Comparison of ENCODE assay signal across 16 mouse cellular contexts in the genomic region with DNA sequence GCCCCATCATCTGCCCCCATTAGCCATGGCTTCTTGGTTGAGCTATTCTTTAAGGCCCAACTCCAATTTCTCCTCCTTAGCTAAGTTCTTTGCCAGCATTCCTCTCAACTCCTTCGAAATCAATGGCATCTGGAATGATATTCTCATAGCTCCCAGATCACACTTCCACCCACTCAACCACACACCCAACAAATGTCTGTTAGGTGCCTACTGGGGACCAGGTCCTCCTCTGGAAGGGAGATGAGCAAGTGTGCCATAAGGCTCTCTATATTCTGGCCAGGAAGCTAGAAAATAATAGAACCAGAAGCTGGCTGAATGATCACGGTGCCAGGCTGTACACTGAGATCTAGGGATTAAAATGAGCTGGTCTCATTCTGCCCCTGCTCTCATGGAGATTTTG.
A peak's percentile ranks its signal among the peaks of the same experiment; 100 is the strongest.
DNase-seq lines count a peak whose midpoint lies in the region; ATAC-seq and TF ChIP-seq lines count a peak whose summit lies in the region.
"Had no signal": no experiment of that assay in that cellular context is flagged by ENCODE, and none has a peak within 500 bp of the region (broad histone marks: within the 10 kb centered on the region; RNA-seq: fewer than 3 reads in every experiment).

No protein-coding gene starts in this region.

- H3K9ac ChIP-seq in heart, adult 2 months (ENCODE audit: low read depth, low read length) = no peak overlapping the region
- H3K9ac ChIP-seq in lung, embryonic 14.5 days = no peak overlapping the region
- H3K9ac ChIP-seq in intestine, embryonic 15.5 days = no peak overlapping the region
- H3K9ac ChIP-seq in stomach, embryonic 16.5 days (ENCODE audit: low read length) = no peak overlapping the region
- H3K9ac ChIP-seq: embryonic facial prominence, embryonic 12.5 days; hindbrain, embryonic 15.5 days; neural tube, embryonic 13.5 days had no signal

- H3K36me3 ChIP-seq in heart, adult 2 months (ENCODE audit: control insufficient read depth, insufficient read depth, low read length) = no peaks in the 10 kb centered on the region
- no peaks in the 10 kb centered on the region for H3K36me3 ChIP-seq in lung, embryonic 14.5 days (ENCODE audit: insufficient read depth)
- no peaks in the 10 kb centered on the region for H3K36me3 ChIP-seq in intestine, embryonic 15.5 days
- no peaks in the 10 kb centered on the region for H3K36me3 ChIP-seq in stomach, embryonic 16.5 days (ENCODE audit: control insufficient read depth, insufficient read depth, low read length)
- H3K36me3 ChIP-seq: embryonic facial prominence, embryonic 12.5 days; hindbrain, embryonic 15.5 days; neural tube, embryonic 13.5 days had no signal

- no peak for ATAC-seq in lung, embryonic 14.5 days (ENCODE audit: insufficient read depth)
- no peak for ATAC-seq in intestine, embryonic 15.5 days
- no peak for ATAC-seq in stomach, embryonic 16.5 days (ENCODE audit: insufficient read depth, low FRiP score)
- ATAC-seq: forebrain, embryonic 16.5 days had no signal

- peak overlapping the region; percentile 1; the same call in 1 of the 2 replicates for H3K27ac ChIP-seq in heart, adult 2 months
- peak overlapping the region; percentile 59; the same call in 1 of the 2 replicates for H3K27ac ChIP-seq in lung, embryonic 14.5 days (ENCODE audit: low read depth)
- H3K27ac ChIP-seq in intestine, embryonic 15.5 days = no peak overlapping the region
- H3K27ac ChIP-seq in stomach, embryonic 16.5 days (ENCODE audit: low read length) = peak overlapping the region; percentile 52; the same call in 1 of the 2 replicates
- H3K27ac ChIP-seq: embryonic facial prominence, embryonic 12.5 days; hindbrain, embryonic 15.5 days; neural tube, embryonic 13.5 days had no signal

- no peak for DNase-seq in heart, adult 2 months
- DNase-seq in heart, postnatal 14 days = no peak
- DNase-seq in lung, embryonic 14.5 days = no peak
- DNase-seq in lung, adult 18-20 months = no peak
- DNase-seq in urinary bladder, postnatal 36 days (ENCODE audit: low spot score in 2 of 2) = no peak
- DNase-seq in left cerebral cortex, postnatal 14 days (ENCODE audit: low spot score in 2 of 2) = no peak
- DNase-seq: cerebellum, adult 2 months; layer of hippocampus, adult 9-11 months; right cerebral cortex, postnatal 14 days; thymus, adult 18-20 months had no signal

- no peaks in the 10 kb centered on the region for H3K9me3 ChIP-seq in lung, embryonic 14.5 days (ENCODE audit: low read depth, low read length)
- no peaks in the 10 kb centered on the region for H3K9me3 ChIP-seq in intestine, embryonic 15.5 days
- no peaks in the 10 kb centered on the region for H3K9me3 ChIP-seq in stomach, embryonic 16.5 days (replicated peaks; ENCODE audit: control insufficient read depth, low read length)
- H3K9me3 ChIP-seq: embryonic facial prominence, embryonic 12.5 days; hindbrain, embryonic 15.5 days; neural tube, embryonic 13.5 days had no signal

- TF ChIP-seq EP300 in heart, adult 2 months (IDR thresholded peaks at IDR 0.05; ENCODE audit: insufficient read depth, low read depth, low read length) = no peak

- TF ChIP-seq POLR2A in heart, adult 2 months (IDR thresholded peaks at IDR 0.05; ENCODE audit: insufficient read depth, low read depth, low read length) = no peak

- TF ChIP-seq CTCF in heart, adult 2 months (IDR thresholded peaks at IDR 0.05) = no peak
- TF ChIP-seq CTCF in lung, embryonic 14.5 days (IDR thresholded peaks at IDR 0.05; ENCODE audit: low read depth) = no peak

- no peaks in the 10 kb centered on the region for H3K79me2 ChIP-seq in heart, adult 2 months (replicated peaks; ENCODE audit: control insufficient read depth, insufficient read depth, low read length)

- WGBS in heart, adult 2 months = 63% methylated on average over 2 of the region's 2 CpGs
- 75% methylated on average over 2 of the region's 2 CpGs for WGBS in lung, embryonic 14.5 days
- WGBS in intestine, embryonic 15.5 days = 86% methylated on average over 2 of the region's 2 CpGs
- WGBS in stomach, embryonic 16.5 days = 81% methylated on average over 2 of the region's 2 CpGs

- peaks cover 8% of the 10 kb centered on the region for H3K4me1 ChIP-seq in heart, adult 2 months (ENCODE audit: control insufficient read depth, insufficient read depth, low read length)
- H3K4me1 ChIP-seq in lung, embryonic 14.5 days (ENCODE audit: insufficient read depth) = peaks cover 15% of the 10 kb centered on the region; the same call in 1 of the 2 replicates
- H3K4me1 ChIP-seq in intestine, embryonic 15.5 days (replicated peaks) = peaks cover 12% of the 10 kb centered on the region
- peaks cover 14% of the 10 kb centered on the region for H3K4me1 ChIP-seq in stomach, embryonic 16.5 days (ENCODE audit: control insufficient read depth, insufficient read depth, low read length)

- H3K4me2 ChIP-seq in lung, embryonic 14.5 days = peak overlapping the region; percentile 25; the same call in 1 of the 2 replicates
- H3K4me2 ChIP-seq in intestine, embryonic 15.5 days (replicated peaks) = 0 out of 2 replicates have a peak overlapping the region, but pooled peaks have one; percentile 22
- H3K4me2 ChIP-seq in stomach, embryonic 16.5 days (ENCODE audit: low read depth, low read length) = no peak overlapping the region
- H3K4me2 ChIP-seq: embryonic facial prominence, embryonic 12.5 days; hindbrain, embryonic 15.5 days; neural tube, embryonic 13.5 days had no signal

- H3K4me3 ChIP-seq in heart, adult 2 months = no peak overlapping the region
- H3K4me3 ChIP-seq in lung, embryonic 14.5 days (ENCODE audit: low read depth, low read length) = no peak overlapping the region
- no peak overlapping the region for H3K4me3 ChIP-seq in intestine, embryonic 15.5 days (replicated peaks)
- H3K4me3 ChIP-seq in stomach, embryonic 16.5 days (replicated peaks; ENCODE audit: low read length) = no peak overlapping the region
- H3K4me3 ChIP-seq: embryonic facial prominence, embryonic 12.5 days; hindbrain, embryonic 15.5 days; neural tube, embryonic 13.5 days had no signal

- intact Hi-C loops in heart, adult 2 months (cut with DNase I) = loop anchor here (2.0 kb wide), 1 partner anchor 26 kb away; no protein-coding TSS in a partner anchor
- intact Hi-C loops in heart, postnatal 14 days (cut with DNase I) = no loop called here
- intact Hi-C loops in left cerebral cortex, postnatal 14 days (cut with DNase I) = no loop called here

- no peaks in the 10 kb centered on the region for H3K27me3 ChIP-seq in heart, adult 2 months (ENCODE audit: control insufficient read depth, insufficient read depth, low read length)
- H3K27me3 ChIP-seq in lung, embryonic 14.5 days (ENCODE audit: insufficient read depth, low read length) = no peaks in the 10 kb centered on the region
- peaks cover 4% of the 10 kb centered on the region; the same call in 1 of the 2 replicates for H3K27me3 ChIP-seq in intestine, embryonic 15.5 days (replicated peaks)
- no peaks in the 10 kb centered on the region for H3K27me3 ChIP-seq in stomach, embryonic 16.5 days (ENCODE audit: control insufficient read depth, insufficient read depth, low read length)
- H3K27me3 ChIP-seq: embryonic facial prominence, embryonic 12.5 days; hindbrain, embryonic 15.5 days; neural tube, embryonic 13.5 days had no signal
